Comparison of ENCODE assay signal across 8 mouse cellular contexts in the genomic region with DNA sequence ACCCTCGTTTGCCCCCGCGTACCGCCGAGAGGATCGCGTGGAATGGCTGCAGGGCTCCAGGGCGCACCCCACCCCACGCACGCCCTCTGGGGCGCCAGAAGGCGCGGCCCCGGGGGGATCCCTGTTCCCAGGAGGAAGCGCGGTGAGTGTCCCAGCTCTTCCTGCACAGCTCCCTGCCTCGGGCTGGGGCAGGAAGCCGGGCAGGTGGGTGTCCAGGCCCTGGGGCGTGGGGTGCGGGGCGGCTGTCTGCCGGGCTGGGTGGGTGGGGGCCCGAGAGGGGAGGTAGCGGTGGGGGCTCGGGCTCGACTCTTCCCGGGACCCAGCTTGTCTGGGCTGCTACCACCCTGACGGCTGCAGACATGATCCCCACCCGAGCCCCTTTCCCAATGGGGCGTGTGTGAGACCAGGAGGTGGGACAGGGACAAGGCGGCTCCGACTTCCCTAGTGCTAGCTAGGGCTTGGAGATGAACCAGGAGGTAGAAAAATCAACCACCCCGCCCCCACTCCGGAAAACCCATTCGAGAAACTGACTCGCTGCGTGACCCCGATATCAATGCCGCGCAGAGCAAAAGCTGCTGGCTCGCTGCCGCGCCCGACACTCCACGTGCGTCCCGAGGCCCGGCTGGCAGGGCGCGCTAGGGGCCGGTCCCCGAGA.
DNase-seq lines count a peak whose midpoint lies in the region; ATAC-seq and TF ChIP-seq lines count a peak whose summit lies in the region.

No protein-coding gene starts in this region.

- peak; percentile 69 to 72 for DNase-seq in cerebellum, postnatal 14 days
- DNase-seq in gastrocnemius, postnatal 25 days: peak; percentile 50
- peak; percentile 23 for DNase-seq in yolk sac, embryonic 10.5 days (ENCODE audit: low spot score)

- peak overlapping the region; percentile 93 for H3K4me3 ChIP-seq in megakaryocyte, embryonic 14.5 days (replicated peaks)
- H3K4me3 ChIP-seq in hindbrain, embryonic 16.5 days (ENCODE audit: low read length): peak overlapping the region; percentile 75
- peak overlapping the region; percentile 63 for H3K4me3 ChIP-seq in liver, embryonic 16.5 days (ENCODE audit: low read depth, low read length)
- H3K4me3 ChIP-seq in olfactory bulb, adult 2 months (ENCODE audit: insufficient read depth, low read depth, low read length): peak overlapping the region; percentile 66

- H3K9me3 ChIP-seq in megakaryocyte, embryonic 14.5 days: no peaks in the 10 kb centered on the region; the same call in 1 of the 2 replicates
- no peaks in the 10 kb centered on the region for H3K9me3 ChIP-seq in hindbrain, embryonic 16.5 days (ENCODE audit: control insufficient read depth, low read length)
- no peaks in the 10 kb centered on the region for H3K9me3 ChIP-seq in liver, embryonic 16.5 days (replicated peaks; ENCODE audit: control insufficient read depth, low read length)

- H3K9ac ChIP-seq in hindbrain, embryonic 16.5 days (ENCODE audit: low read depth, low read length): peak overlapping the region; percentile 86
- H3K9ac ChIP-seq in liver, embryonic 16.5 days (ENCODE audit: low read depth, low read length): 0 out of 2 replicates have a peak overlapping the region, but pooled peaks have one; percentile 19

- TF ChIP-seq CTCF in olfactory bulb, adult 2 months (IDR thresholded peaks at IDR 0.05; ENCODE audit: insufficient read depth, low read depth, low read length): no peak

- H3K27me3 ChIP-seq in megakaryocyte, embryonic 14.5 days (replicated peaks): peaks cover 16% of the 10 kb centered on the region
- H3K27me3 ChIP-seq in hindbrain, embryonic 16.5 days (replicated peaks; ENCODE audit: control insufficient read depth, insufficient read depth, low read length): peaks cover 3% of the 10 kb centered on the region
- H3K27me3 ChIP-seq in liver, embryonic 16.5 days (ENCODE audit: control insufficient read depth, insufficient read depth, low read depth, low read length): peaks cover 38% of the 10 kb centered on the region

- H3K4me1 ChIP-seq in megakaryocyte, embryonic 14.5 days: peaks cover 48% of the 10 kb centered on the region
- peaks cover 15% of the 10 kb centered on the region for H3K4me1 ChIP-seq in hindbrain, embryonic 16.5 days (ENCODE audit: control insufficient read depth, insufficient read depth, low read depth, low read length)
- H3K4me1 ChIP-seq in liver, embryonic 16.5 days (ENCODE audit: control insufficient read depth, low read depth, low read length): no peaks in the 10 kb centered on the region; the same call in 1 of the 2 replicates
- peaks cover 13% of the 10 kb centered on the region for H3K4me1 ChIP-seq in olfactory bulb, adult 2 months (ENCODE audit: control insufficient read depth, insufficient read depth, low read length)

- 0% methylated on average over 42 of the region's 52 CpGs for WGBS in hindbrain, embryonic 16.5 days
- under 1% methylated on average over 46 of the region's 52 CpGs for WGBS in liver, embryonic 16.5 days (ENCODE audit: insufficient replicate concordance)
- WGBS in olfactory bulb, adult 2 months: under 1% methylated on average over 52 of the region's 52 CpGs

- peak overlapping the region; percentile 64; the same call in 1 of the 2 replicates for H3K27ac ChIP-seq in hindbrain, embryonic 16.5 days (ENCODE audit: low read depth, low read length)
- no peak overlapping the region for H3K27ac ChIP-seq in liver, embryonic 16.5 days (ENCODE audit: low read length)
- H3K27ac ChIP-seq in olfactory bulb, adult 2 months (ENCODE audit: insufficient read depth, low read depth, low read length): no peak overlapping the region

- ATAC-seq in megakaryocyte, adult 5-6 weeks (ENCODE audit: poor library complexity, severe bottlenecking): no peak
- peak; percentile 51 for ATAC-seq in hindbrain, embryonic 16.5 days
- ATAC-seq in liver, embryonic 16.5 days (ENCODE audit: low read depth): peak; percentile 45; the same call in 1 of the 2 replicates

- no peak for TF ChIP-seq POLR2A in olfactory bulb, adult 2 months (IDR thresholded peaks at IDR 0.05; ENCODE audit: insufficient read depth, low read depth, low read length)

- peak overlapping the region; percentile 98 for H3K4me2 ChIP-seq in hindbrain, embryonic 16.5 days (ENCODE audit: low read length)
- H3K4me2 ChIP-seq in liver, embryonic 16.5 days (ENCODE audit: low read depth, low read length): peak overlapping the region; percentile 78

- H3K36me3 ChIP-seq in megakaryocyte, embryonic 14.5 days (replicated peaks; ENCODE audit: low read length): peaks cover 16% of the 10 kb centered on the region
- no peaks in the 10 kb centered on the region for H3K36me3 ChIP-seq in hindbrain, embryonic 16.5 days (ENCODE audit: control insufficient read depth, insufficient read depth, low read length)
- H3K36me3 ChIP-seq in liver, embryonic 16.5 days (ENCODE audit: control insufficient read depth, insufficient read depth): no peaks in the 10 kb centered on the region
